Mouse (Mus musculus) E14TG2a.4 (cell line): ENCODE data around the gene Nprl2.

Source experiments
- CTCF ChIP-seq: conservative IDR thresholded peaks from 2 replicates; pipeline ENCODE4 v1.5.1; 2014; ENCODE audit warnings: low read length
- NANOG ChIP-seq: IDR thresholded peaks from 2 replicates; pipeline ENCODE4 v1.6.1; 2014; ENCODE audit warnings: borderline replicate concordance, low read length, mixed read lengths
- POU5F1 ChIP-seq: IDR thresholded peaks from 2 replicates; pipeline ENCODE4 v1.6.1; 2014; ENCODE audit warnings: low read length, borderline replicate concordance

DNA sequence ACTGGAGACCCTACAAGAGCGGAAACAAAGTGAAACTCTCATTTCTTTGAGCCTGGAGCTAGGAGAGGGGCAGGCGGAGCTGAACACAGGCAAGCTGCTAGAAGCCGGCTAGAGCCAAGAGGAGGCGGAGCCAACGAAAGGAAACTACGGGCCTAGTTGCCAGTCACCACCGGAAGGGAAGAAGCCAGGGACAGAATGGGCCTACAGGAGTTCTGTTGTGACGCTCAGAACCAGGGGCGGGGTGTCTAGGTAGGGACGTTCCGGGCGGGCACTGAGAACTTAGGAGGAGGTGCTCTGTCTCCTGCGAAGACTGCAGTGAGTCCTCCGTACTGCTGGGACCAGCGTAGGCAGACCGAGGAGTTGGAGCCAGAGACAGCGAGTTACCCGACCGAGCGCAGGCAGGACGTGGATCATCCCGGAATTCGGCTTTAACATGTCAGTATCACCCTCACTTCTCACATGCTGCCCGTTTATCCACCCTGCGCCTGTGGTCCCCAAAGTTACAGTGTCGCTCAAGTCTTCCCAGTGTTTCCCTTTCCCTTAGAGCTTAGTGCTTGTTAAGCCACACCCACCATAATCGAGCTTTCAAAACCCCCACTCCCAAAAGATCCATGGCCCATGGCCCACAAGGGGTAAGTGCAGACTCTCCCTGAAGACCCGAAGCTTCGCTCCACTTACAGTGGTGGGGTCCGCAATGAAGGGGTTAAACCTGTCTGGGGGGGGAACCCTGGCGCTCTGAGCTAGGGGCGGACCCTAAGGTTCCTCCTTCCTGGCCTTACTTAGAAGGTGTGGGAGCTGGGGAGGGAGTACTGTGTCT lies 38.7 kb downstream of the Nprl2 start, which contains the start of gene Hyal3:
- TF ChIP-seq CTCF, result no peak
- no peak for TF ChIP-seq POU5F1
- TF ChIP-seq NANOG, result no peak
